Mouse (Mus musculus) neural tube, embryonic 11.5 days (tissue): Measurements from ENCODE around the gene Ndufs4. TPM values are rescaled to one million over a fixed set of nuclear protein-coding genes. Genes with fewer than 3 reads are reported as not detected.

Experiments used
- ATAC-seq: fragments of 200-750 bp; cut with Nextera tagmentation; 2 replicates; pipeline ENCODE4 v1.8.0; 2017; ENCODE audit warnings: moderate number of reproducible peaks, mild to moderate bottlenecking, moderate TSS enrichment, moderate library complexity; ENCODE audit not compliant: insufficient read depth, low FRiP score, low TSS enrichment
- DNase-seq: peaks from one replicate; pipeline ENCODE4 v3.0.0-alpha.2; 2015; ENCODE audit warnings: low spot score
- H3K27ac ChIP-seq: fragments of 300-500 bp; sonication (generic); 2 replicates; pipeline ENCODE4 v1.5.1; 2014; ENCODE audit warnings: low read depth, mild to moderate bottlenecking, low read length
- H3K27me3 ChIP-seq: fragments of 300-500 bp; sonication (generic); 2 replicates; pipeline ENCODE4 v1.6.1; 2014; ENCODE audit warnings: mild to moderate bottlenecking, low read length, mixed read lengths; ENCODE audit not compliant: control insufficient read depth, insufficient read depth
- H3K36me3 ChIP-seq: fragments of 300-500 bp; sonication (generic); 2 replicates; pipeline ENCODE4 v1.6.1; 2014; ENCODE audit warnings: mild to moderate bottlenecking, low read length, moderate library complexity, mixed read lengths; ENCODE audit not compliant: control insufficient read depth, insufficient read depth
- H3K4me1 ChIP-seq: fragments of 300-500 bp; sonication (generic); 2 replicates; pipeline ENCODE4 v1.6.1; 2014; ENCODE audit warnings: low read length, mixed read lengths; ENCODE audit not compliant: control insufficient read depth, insufficient read depth
- H3K4me2 ChIP-seq: fragments of 300-500 bp; sonication (generic); 2 replicates; pipeline ENCODE4 v1.6.1; 2014; ENCODE audit warnings: low read depth, mild to moderate bottlenecking, moderate library complexity
- H3K4me3 ChIP-seq: fragments of 300-500 bp; sonication (generic); 2 replicates; pipeline ENCODE4 v1.5.1; 2014; ENCODE audit warnings: low read depth, low read length
- H3K9ac ChIP-seq: fragments of 300-500 bp; sonication (generic); 2 replicates; pipeline ENCODE4 v1.6.1; 2014; ENCODE audit warnings: mild to moderate bottlenecking, low read length
- H3K9me3 ChIP-seq: fragments of 300-500 bp; sonication (generic); 2 replicates; pipeline ENCODE4 v1.6.1; 2016; ENCODE audit warnings: low read length; ENCODE audit not compliant: control insufficient read depth
- WGBS: fragments of 180-500 bp; shearing (Covaris S2); extraction: QIAGEN DNeasy Blood & Tissue Kit; methylation state at CpG from one replicate; pipeline ENCODE4 v1.1.7; 2014; 5-methylcytosine and 5-hydroxymethylcytosine counted together
- polyA plus RNA-seq: library from polyadenylated mRNA; unstranded; fragments of >200 nt; fragmentation: Nextera tagmentation; extraction: Ambion mirVana; gene quantifications from 2 replicates; pipeline ENCODE4 v1.2.1, GENCODE M21; 2014

Gene Ndufs4
- polyA plus RNA-seq, 1 experiment from 2014 or later, result 287 TPM

GRCm38 (mm10) chr13:114398906-114399305 lies 10.8 kb upstream of the Ndufs4 start:
- Histone ChIP-seq H3K27me3 (no peaks in the 10 kb centered on the region), H3K27ac (no peak overlapping the region), H3K4me1 (no peaks in the 10 kb centered on the region), H3K4me3 (no peak overlapping the region), H3K4me2 (no peak overlapping the region), H3K9ac (no peak overlapping the region), H3K9me3 (no peaks in the 10 kb centered on the region), H3K36me3 (no peaks in the 10 kb centered on the region)
- WGBS, result 78% methylated on average over 2 of the region's 2 CpGs
- ATAC-seq (no peak), DNase-seq (no peak)

DNA sequence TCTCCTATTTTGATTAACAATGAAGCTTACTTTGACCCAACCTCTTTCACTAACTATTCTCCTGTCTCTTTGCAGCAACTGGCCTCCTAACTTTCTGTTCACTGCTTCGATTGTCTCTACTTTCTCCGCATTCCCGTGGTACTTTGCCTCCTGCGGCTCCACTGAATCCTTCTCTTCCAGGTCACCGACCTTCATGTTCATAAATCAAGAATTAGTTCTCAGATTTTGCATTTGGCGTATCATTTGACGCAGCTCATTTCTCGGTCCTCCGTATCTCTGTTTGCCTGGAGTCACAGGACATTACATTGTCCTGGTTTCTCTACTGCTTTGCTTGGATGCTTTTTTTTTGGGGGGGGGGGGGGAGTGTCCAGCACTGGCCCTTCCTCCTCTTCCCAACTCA lies 9.2 kb upstream of the Ndufs4 start:
- 24% methylated on average over 9 of the region's 9 CpGs for WGBS
- H3K4me2 ChIP-seq, result no peak overlapping the region
- no peaks in the 10 kb centered on the region for H3K9me3 ChIP-seq
- no peak overlapping the region for H3K27ac ChIP-seq
- no peak for DNase-seq
- H3K9ac ChIP-seq, result no peak overlapping the region
- ATAC-seq, result no peak
- no peaks in the 10 kb centered on the region for H3K36me3 ChIP-seq
- no peaks in the 10 kb centered on the region for H3K27me3 ChIP-seq
- no peaks in the 10 kb centered on the region for H3K4me1 ChIP-seq
- no peak overlapping the region for H3K4me3 ChIP-seq

- H3K27ac ChIP-seq, result no peak overlapping the region
- DNase-seq, result no peak
- H3K9ac ChIP-seq, result no peak overlapping the region
- no peaks in the 10 kb centered on the region for H3K27me3 ChIP-seq
- H3K9me3 ChIP-seq, result no peaks in the 10 kb centered on the region
- 52% methylated on average over 10 of the region's 10 CpGs for WGBS
- H3K4me3 ChIP-seq, result no peak overlapping the region
- no peak for ATAC-seq
- H3K4me1 ChIP-seq, result no peaks in the 10 kb centered on the region
- no peak overlapping the region for H3K4me2 ChIP-seq
- H3K36me3 ChIP-seq, result no peaks in the 10 kb centered on the region
Observed at GRCm38 (mm10) chr13:114396863-114397262, 8.8 kb upstream of the Ndufs4 start.

GRCm38 (mm10) chr13:114394784-114395183 lies 6.7 kb upstream of the Ndufs4 start:
- H3K4me3 ChIP-seq, result no peak overlapping the region
- ATAC-seq, result no peak
- no peaks in the 10 kb centered on the region for H3K27me3 ChIP-seq
- no peak overlapping the region for H3K27ac ChIP-seq
- H3K36me3 ChIP-seq, result no peaks in the 10 kb centered on the region
- no peak overlapping the region for H3K4me2 ChIP-seq
- H3K9me3 ChIP-seq, result no peaks in the 10 kb centered on the region
- H3K4me1 ChIP-seq, result no peaks in the 10 kb centered on the region
- H3K9ac ChIP-seq, result no peak overlapping the region
- no peak for DNase-seq
- 86% methylated on average over 2 of the region's 2 CpGs for WGBS

DNA sequence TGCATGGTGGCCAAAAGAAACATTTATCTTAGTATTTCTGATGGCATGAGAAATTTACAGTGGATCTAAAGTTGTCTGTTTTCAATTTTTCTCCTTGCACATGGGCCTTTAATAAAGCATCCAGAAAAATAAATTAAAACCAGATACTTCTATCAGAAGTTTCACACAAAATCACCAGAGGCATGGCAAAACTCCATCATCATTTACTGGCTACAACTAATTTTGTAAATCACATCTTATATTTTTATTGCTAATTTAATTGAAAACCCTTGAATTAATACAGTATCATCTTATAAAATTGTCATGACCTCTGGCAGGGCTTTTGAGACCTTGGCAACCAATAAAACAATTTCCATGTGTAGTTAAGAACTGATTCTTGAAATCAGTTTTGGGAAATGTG lies 4.4 kb upstream of the Ndufs4 start:
- no peaks in the 10 kb centered on the region for H3K27me3 ChIP-seq
- H3K4me3 ChIP-seq, result no peak overlapping the region
- no peaks in the 10 kb centered on the region for H3K4me1 ChIP-seq
- no peak for DNase-seq
- no peak overlapping the region for H3K27ac ChIP-seq
- H3K36me3 ChIP-seq, result no peaks in the 10 kb centered on the region
- no peak overlapping the region for H3K4me2 ChIP-seq
- no peak overlapping the region for H3K9ac ChIP-seq
- no peak for ATAC-seq
- H3K9me3 ChIP-seq, result no peaks in the 10 kb centered on the region

GRCm38 (mm10) chr13:114387521-114388171 lies 412 bp downstream of the Ndufs4 start:
- Histone ChIP-seq H3K36me3 (no peaks in the 10 kb centered on the region), H3K27me3 (no peaks in the 10 kb centered on the region), H3K9me3 (no peaks in the 10 kb centered on the region), H3K4me3 (peak overlapping the region; percentile 77), H3K9ac (peak overlapping the region; percentile 77), H3K27ac (peak overlapping the region; percentile 28; the same call in 1 of the 2 replicates), H3K4me1 (no peaks in the 10 kb centered on the region), H3K4me2 (peak overlapping the region; percentile 73)
- peak; percentile 91 for DNase-seq
- WGBS, result under 1% methylated on average over 37 of the region's 37 CpGs
- peak; percentile 90 for ATAC-seq

DNA sequence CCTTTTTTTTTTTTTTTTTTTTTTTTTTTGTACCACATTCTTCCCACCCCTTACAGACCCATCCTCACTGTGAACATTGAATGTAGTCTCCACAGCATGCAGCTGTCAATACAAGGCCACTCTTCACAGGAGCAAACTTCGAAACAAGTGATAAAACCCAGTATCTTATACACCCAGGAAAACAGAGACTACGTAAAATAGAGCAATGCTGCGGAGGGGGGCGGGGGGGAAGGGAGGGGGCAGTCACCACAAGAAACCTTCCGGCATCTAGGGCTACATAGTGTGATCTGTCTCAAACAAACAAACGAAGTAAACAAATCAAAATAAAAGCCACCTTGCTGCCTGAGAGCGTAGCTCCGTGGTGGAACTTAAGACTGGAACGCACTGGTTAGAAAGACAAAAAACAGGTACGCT lies 977 bp downstream of the Ndufs4 start:
- DNase-seq (no peak), ATAC-seq (peak; percentile 46; the same call in 1 of the 2 replicates)
- no peaks in the 10 kb centered on the region for H3K4me1 ChIP-seq
- H3K4me3 ChIP-seq, result peak overlapping the region; percentile 77
- H3K4me2 ChIP-seq, result peak overlapping the region; percentile 73
- H3K9ac ChIP-seq, result peak overlapping the region; percentile 77
- H3K27me3 ChIP-seq, result no peaks in the 10 kb centered on the region
- 0 out of 2 replicates have a peak, but pooled peaks cover 2% of the 10 kb centered on the region for H3K36me3 ChIP-seq
- WGBS, result 10% methylated on average over 10 of the region's 10 CpGs
- no peaks in the 10 kb centered on the region for H3K9me3 ChIP-seq
- no peak overlapping the region for H3K27ac ChIP-seq

- Histone ChIP-seq H3K4me2 (no peak overlapping the region), H3K27ac (no peak overlapping the region), H3K4me3 (no peak overlapping the region), H3K27me3 (no peaks in the 10 kb centered on the region), H3K9me3 (0 out of 2 replicates have a peak, but pooled peaks cover 3% of the 10 kb centered on the region), H3K9ac (no peak overlapping the region), H3K4me1 (no peaks in the 10 kb centered on the region), H3K36me3 (peaks cover 6% of the 10 kb centered on the region; the same call in 1 of the 2 replicates)
- DNase-seq (no peak), ATAC-seq (no peak)
- 89% methylated on average over 4 of the region's 4 CpGs for WGBS
Observed at GRCm38 (mm10) chr13:114376511-114376910, 11.5 kb downstream of the Ndufs4 start.

- Histone ChIP-seq H3K27me3 (no peaks in the 10 kb centered on the region), H3K4me2 (no peak overlapping the region), H3K9ac (no peak overlapping the region), H3K36me3 (no peaks in the 10 kb centered on the region), H3K9me3 (no peaks in the 10 kb centered on the region), H3K4me1 (no peaks in the 10 kb centered on the region), H3K4me3 (no peak overlapping the region), H3K27ac (no peak overlapping the region)
- no peak for DNase-seq
- WGBS, result 76% methylated on average over 3 of the region's 3 CpGs
- ATAC-seq, result no peak
Observed at GRCm38 (mm10) chr13:114362086-114362485, 26.0 kb downstream of the Ndufs4 start.
